Mouse (Mus musculus): ENCODE measurements around the gene Gcsh.

Gene Gcsh

DNA sequence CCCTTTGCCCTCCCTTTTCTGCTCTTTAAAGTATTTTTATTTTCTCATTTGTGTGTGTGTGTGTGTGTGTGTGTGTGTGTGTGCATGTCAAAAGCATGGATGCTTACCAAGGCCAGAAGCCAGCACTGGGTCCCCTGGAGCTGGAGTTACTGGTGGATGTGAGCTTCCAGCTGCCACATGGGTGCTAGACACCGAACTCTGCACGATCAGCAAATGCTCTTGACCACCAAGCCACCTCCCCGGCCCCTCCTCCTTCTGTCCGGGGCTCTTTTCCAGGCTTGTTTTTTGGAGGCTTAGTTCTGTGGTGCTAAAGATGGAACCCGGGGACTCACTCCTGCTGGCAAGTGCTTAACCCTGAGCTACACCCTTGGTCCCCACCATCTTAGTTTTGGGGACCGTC is 46.5 kb downstream of the Gcsh start:
- Histone ChIP-seq H3K27me3 (ENCODE audit: control insufficient read depth, insufficient read depth, low read length, poor library complexity, severe bottlenecking) (no peaks in the 10 kb centered on the region), H3K36me3 (ENCODE audit: control insufficient read depth, insufficient read depth, low read length, poor library complexity, severe bottlenecking) (no peaks in the 10 kb centered on the region)
- DNase-seq (ENCODE audit: low read depth, low spot score) = no peak

GRCm38 (mm10) chr8:116946268-116946838 is 47.0 kb downstream of the Gcsh start:
- peak; percentile 48 for DNase-seq (ENCODE audit: low read depth, low spot score)
- Histone ChIP-seq H3K36me3 (ENCODE audit: control insufficient read depth, insufficient read depth, low read length, poor library complexity, severe bottlenecking) (no peaks in the 10 kb centered on the region), H3K27me3 (ENCODE audit: control insufficient read depth, insufficient read depth, low read length, poor library complexity, severe bottlenecking) (no peaks in the 10 kb centered on the region)

GRCm38 (mm10) chr8:116945169-116945910 is 48.0 kb downstream of the Gcsh start:
- H3K27me3 ChIP-seq (ENCODE audit: control insufficient read depth, insufficient read depth, low read length, poor library complexity, severe bottlenecking) = no peaks in the 10 kb centered on the region
- no peak for DNase-seq (ENCODE audit: low read depth, low spot score)
- no peaks in the 10 kb centered on the region for H3K36me3 ChIP-seq (ENCODE audit: control insufficient read depth, insufficient read depth, low read length, poor library complexity, severe bottlenecking)

DNA sequence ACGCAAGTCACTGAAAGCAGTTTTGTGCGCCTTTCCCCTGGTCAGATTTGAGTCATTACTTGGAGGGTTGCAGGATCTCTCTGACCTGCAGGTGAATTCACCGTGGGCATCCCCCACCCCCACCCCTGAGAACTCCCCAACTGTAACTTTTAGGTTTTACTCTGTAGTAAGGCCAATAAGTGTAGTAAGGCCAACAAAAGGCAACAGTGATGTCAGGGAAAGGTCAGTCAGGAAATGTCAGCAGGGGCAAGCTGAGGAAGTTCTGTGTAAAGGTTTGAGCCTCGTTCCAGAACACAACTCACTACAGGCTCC is 49.0 kb downstream of the Gcsh start:
- Histone ChIP-seq H3K27me3 (ENCODE audit: control insufficient read depth, insufficient read depth, low read length, poor library complexity, severe bottlenecking) (no peaks in the 10 kb centered on the region), H3K36me3 (ENCODE audit: control insufficient read depth, insufficient read depth, low read length, poor library complexity, severe bottlenecking) (no peaks in the 10 kb centered on the region)
- DNase-seq (ENCODE audit: low read depth, low spot score) = peak; percentile 26

GRCm38 (mm10) chr8:116943555-116944384 is 49.6 kb downstream of the Gcsh start:
- Histone ChIP-seq H3K36me3 (ENCODE audit: control insufficient read depth, insufficient read depth, low read length, poor library complexity, severe bottlenecking) (no peaks in the 10 kb centered on the region), H3K27me3 (ENCODE audit: control insufficient read depth, insufficient read depth, low read length, poor library complexity, severe bottlenecking) (no peaks in the 10 kb centered on the region)
- DNase-seq (ENCODE audit: low read depth, low spot score) = peak; percentile 29

GRCm38 (mm10) chr8:116943161-116943554 is 50.2 kb downstream of the Gcsh start, which contains the start of gene Atmin:
Atmin (plus strand) TSS chr8:116943393.
- Histone ChIP-seq H3K36me3 (ENCODE audit: control insufficient read depth, insufficient read depth, low read length, poor library complexity, severe bottlenecking) (no peaks in the 10 kb centered on the region), H3K27me3 (ENCODE audit: control insufficient read depth, insufficient read depth, low read length, poor library complexity, severe bottlenecking) (no peaks in the 10 kb centered on the region)
- peak; percentile 91 for DNase-seq (ENCODE audit: low read depth, low spot score)

- Histone ChIP-seq H3K36me3 (ENCODE audit: control insufficient read depth, insufficient read depth, low read length, poor library complexity, severe bottlenecking) (no peaks in the 10 kb centered on the region), H3K27me3 (ENCODE audit: control insufficient read depth, insufficient read depth, low read length, poor library complexity, severe bottlenecking) (no peaks in the 10 kb centered on the region)
- no peak for DNase-seq (ENCODE audit: low read depth, low spot score)
These were observed 50.9 kb downstream of the Gcsh start for GRCm38 (mm10) chr8:116942284-116943058.

DNA sequence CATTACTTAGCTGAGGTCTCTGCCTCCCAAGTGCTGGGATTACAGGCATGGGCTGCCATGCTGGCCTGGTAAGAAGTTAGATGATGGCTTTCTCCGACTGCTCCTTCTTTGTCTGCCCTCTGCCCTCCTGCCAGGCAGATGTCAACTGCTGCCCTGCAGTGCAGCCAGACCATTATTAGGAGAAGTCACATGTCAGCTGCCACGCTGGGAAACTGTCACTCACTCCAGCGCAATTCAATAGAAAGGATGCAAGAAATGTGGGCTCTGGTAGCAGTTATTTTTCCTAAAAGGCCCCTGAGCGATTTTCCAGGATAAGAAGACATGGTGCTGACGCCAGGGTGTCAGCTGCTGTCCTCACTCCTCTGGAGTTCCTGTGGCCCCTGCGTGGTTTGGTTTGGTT is 57.8 kb downstream of the Gcsh start:
- no peaks in the 10 kb centered on the region for H3K36me3 ChIP-seq (ENCODE audit: control insufficient read depth, insufficient read depth, low read length, poor library complexity, severe bottlenecking)
- no peak for DNase-seq (ENCODE audit: low read depth, low spot score)
- H3K27me3 ChIP-seq (ENCODE audit: control insufficient read depth, insufficient read depth, low read length, poor library complexity, severe bottlenecking) = no peaks in the 10 kb centered on the region

GRCm38 (mm10) chr8:116934976-116935375 is 58.4 kb downstream of the Gcsh start:
- no peak for DNase-seq (ENCODE audit: low read depth, low spot score)
- no peaks in the 10 kb centered on the region for H3K27me3 ChIP-seq (ENCODE audit: control insufficient read depth, insufficient read depth, low read length, poor library complexity, severe bottlenecking)
- no peaks in the 10 kb centered on the region for H3K36me3 ChIP-seq (ENCODE audit: control insufficient read depth, insufficient read depth, low read length, poor library complexity, severe bottlenecking)
